Mouse (Mus musculus) limb, embryonic 12.5 days (tissue): ENCODE data around the gene Slc47a2. TPM values are rescaled to one million over a fixed set of nuclear protein-coding genes. Genes with fewer than 3 reads are reported as not detected.

Experiments
- ATAC-seq: fragments of 200-750 bp; cut with Nextera tagmentation; 2 replicates; pipeline ENCODE4 v1.8.0; 2017; ENCODE audit warnings: low read depth, moderate TSS enrichment; ENCODE audit not compliant: insufficient number of reproducible peaks, insufficient read depth, low FRiP score, low TSS enrichment
- H3K27ac ChIP-seq: fragments of 300-500 bp; sonication (generic); 2 replicates; pipeline ENCODE4 v1.5.1; 2016; ENCODE audit warnings: mild to moderate bottlenecking, moderate library complexity
- H3K27me3 ChIP-seq: fragments of 300-500 bp; sonication (generic); 2 replicates; pipeline ENCODE4 v1.6.1; 2016; ENCODE audit warnings: mild to moderate bottlenecking, moderate library complexity
- H3K36me3 ChIP-seq: fragments of 300-500 bp; sonication (generic); 2 replicates; pipeline ENCODE4 v1.6.1; 2016; ENCODE audit warnings: mild to moderate bottlenecking, moderate library complexity
- H3K4me1 ChIP-seq: fragments of 300-500 bp; sonication (generic); replicated peaks from 2 replicates; pipeline ENCODE4 v1.6.1; 2016
- H3K4me2 ChIP-seq: fragments of 300-500 bp; sonication (generic); 2 replicates; pipeline ENCODE4 v1.6.1; 2016; ENCODE audit warnings: mild to moderate bottlenecking, moderate library complexity
- H3K4me3 ChIP-seq: fragments of 300-500 bp; sonication (generic); replicated peaks from 2 replicates; pipeline ENCODE4 v1.5.1; 2016; ENCODE audit warnings: mild to moderate bottlenecking
- H3K9ac ChIP-seq: fragments of 300-500 bp; sonication (generic); replicated peaks from 2 replicates; pipeline ENCODE4 v1.6.1; 2016; ENCODE audit warnings: mild to moderate bottlenecking, moderate library complexity
- H3K9me3 ChIP-seq: fragments of 300-500 bp; sonication (generic); 2 replicates; pipeline ENCODE4 v1.6.1; 2016; ENCODE audit warnings: mild to moderate bottlenecking, moderate library complexity
- WGBS: fragments of 180-500 bp; shearing (Covaris S2); methylation state at CpG from one replicate; pipeline ENCODE4 v1.1.7; 2016; 5-methylcytosine and 5-hydroxymethylcytosine counted together
- polyA plus RNA-seq: library from polyadenylated mRNA; unstranded; fragments of >200 nt; fragmentation: Nextera tagmentation; extraction: Ambion mirVana; gene quantifications from 2 replicates; pipeline ENCODE4 v1.2.1, GENCODE M21; 2016

The Slc47a2 gene
- polyA plus RNA-seq, 1 experiment from 2014 or later, result not detected

DNA sequence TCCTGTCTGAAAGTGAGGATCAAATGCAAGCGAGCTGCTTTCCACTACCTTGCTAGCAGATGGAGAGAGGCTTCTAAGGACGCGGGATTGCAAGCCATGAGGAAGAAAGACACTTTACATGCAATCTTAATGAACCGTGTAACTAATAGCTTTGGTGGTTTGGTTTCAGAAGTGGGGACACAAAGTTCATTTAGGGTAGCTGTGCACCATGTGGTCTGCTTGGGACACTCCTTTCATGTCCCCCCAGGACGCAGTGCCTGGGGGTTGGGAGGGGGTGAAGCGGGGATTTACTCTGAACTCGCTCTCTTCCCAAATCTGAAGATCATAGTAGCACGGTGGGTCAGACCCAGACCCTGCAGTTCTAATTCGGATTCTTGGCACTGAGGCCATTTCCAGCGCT, 689 bp downstream of the Slc47a2 start:
- Histone ChIP-seq H3K4me3 (peak overlapping the region; percentile 43), H3K4me2 (peak overlapping the region; percentile 72), H3K27me3 (peaks cover 66% of the 10 kb centered on the region), H3K36me3 (no peaks in the 10 kb centered on the region), H3K27ac (no peak overlapping the region), H3K4me1 (peaks cover 6% of the 10 kb centered on the region; the same call in 1 of the 2 replicates), H3K9me3 (no peaks in the 10 kb centered on the region), H3K9ac (no peak overlapping the region)
- no peak for ATAC-seq
- 21% methylated on average over 10 of the region's 10 CpGs for WGBS

DNA sequence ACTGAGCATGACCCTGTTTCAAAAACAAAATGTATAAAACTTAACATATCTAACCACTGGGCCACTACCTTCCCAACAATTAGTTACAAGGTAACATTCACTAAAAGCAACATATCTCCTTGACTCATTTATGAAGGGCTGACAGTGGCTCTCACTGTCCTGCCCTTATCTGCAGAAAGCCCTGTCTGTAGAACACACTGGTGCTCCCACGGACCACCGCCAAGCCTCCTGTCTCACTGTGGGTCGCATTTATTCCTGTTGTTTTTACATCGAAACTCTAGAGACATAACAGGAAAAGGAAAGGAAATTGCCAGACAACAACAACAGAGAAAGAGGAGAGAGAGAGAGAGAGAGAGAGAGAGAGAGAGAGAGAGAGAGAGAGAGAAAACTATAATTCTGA, 1.4 kb downstream of the Slc47a2 start:
- no peak for ATAC-seq
- H3K9me3 ChIP-seq, result no peaks in the 10 kb centered on the region
- peaks cover 6% of the 10 kb centered on the region; the same call in 1 of the 2 replicates for H3K4me1 ChIP-seq
- peaks cover 66% of the 10 kb centered on the region for H3K27me3 ChIP-seq
- no peak overlapping the region for H3K27ac ChIP-seq
- no peaks in the 10 kb centered on the region for H3K36me3 ChIP-seq
- H3K9ac ChIP-seq, result no peak overlapping the region
- no peak overlapping the region for H3K4me2 ChIP-seq
- 79% methylated on average over 4 of the region's 4 CpGs for WGBS
- no peak overlapping the region for H3K4me3 ChIP-seq

DNA sequence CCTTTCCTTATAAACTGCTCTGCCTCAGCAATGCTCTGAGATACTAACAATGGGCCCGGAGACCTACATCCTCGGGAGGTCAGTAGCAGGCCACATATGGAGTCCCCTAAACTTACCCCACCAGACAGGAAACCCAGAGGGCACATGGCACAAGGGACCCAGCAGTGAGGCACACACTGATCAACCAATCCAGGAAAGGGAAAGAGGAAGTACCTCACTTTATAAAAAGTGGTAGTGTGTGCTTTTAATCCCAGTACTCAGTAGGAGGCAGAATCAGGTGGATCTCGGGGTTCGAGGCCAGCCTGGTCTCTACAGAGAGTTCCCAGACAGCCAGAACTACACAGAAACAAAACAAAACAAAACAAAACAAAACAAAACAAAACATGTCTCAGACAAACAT, 2.3 kb downstream of the Slc47a2 start:
- no peaks in the 10 kb centered on the region for H3K9me3 ChIP-seq
- H3K27me3 ChIP-seq, result peaks cover 58% of the 10 kb centered on the region
- no peak overlapping the region for H3K4me2 ChIP-seq
- peaks cover 6% of the 10 kb centered on the region; the same call in 1 of the 2 replicates for H3K4me1 ChIP-seq
- H3K4me3 ChIP-seq, result no peak overlapping the region
- H3K36me3 ChIP-seq, result no peaks in the 10 kb centered on the region
- ATAC-seq, result no peak
- no peak overlapping the region for H3K9ac ChIP-seq
- no peak overlapping the region for H3K27ac ChIP-seq
- whole genome bisulfite sequencing, result 71% methylated on average over 4 of the region's 4 CpGs

DNA sequence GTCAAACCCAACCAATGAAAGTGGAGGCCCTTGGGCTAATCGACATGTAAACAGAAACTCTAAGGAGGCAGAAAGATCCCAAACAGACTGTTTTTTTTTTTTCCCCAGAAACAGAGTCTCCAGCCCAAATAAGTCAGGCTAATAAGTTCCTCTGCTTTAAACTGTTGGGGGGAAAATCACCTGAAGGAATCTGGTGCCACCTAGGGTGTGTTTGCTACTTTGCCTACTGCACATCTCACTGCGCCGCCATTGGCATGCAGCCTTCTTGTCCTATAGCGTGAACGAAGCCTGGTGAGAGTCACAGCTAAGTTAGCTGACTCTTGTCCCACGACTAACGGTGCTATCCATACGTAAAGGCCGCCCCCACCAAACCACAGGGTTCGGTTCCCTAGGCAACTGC, 5.1 kb downstream of the Slc47a2 start:
- H3K4me3 ChIP-seq, result no peak overlapping the region
- H3K4me1 ChIP-seq, result peaks cover 3% of the 10 kb centered on the region; the same call in 1 of the 2 replicates
- no peaks in the 10 kb centered on the region for H3K36me3 ChIP-seq
- H3K27ac ChIP-seq, result no peak overlapping the region
- WGBS, result 81% methylated on average over 10 of the region's 10 CpGs
- no peak for ATAC-seq
- H3K4me2 ChIP-seq, result no peak overlapping the region
- peaks cover 33% of the 10 kb centered on the region for H3K27me3 ChIP-seq
- H3K9me3 ChIP-seq, result no peaks in the 10 kb centered on the region
- H3K9ac ChIP-seq, result no peak overlapping the region

DNA sequence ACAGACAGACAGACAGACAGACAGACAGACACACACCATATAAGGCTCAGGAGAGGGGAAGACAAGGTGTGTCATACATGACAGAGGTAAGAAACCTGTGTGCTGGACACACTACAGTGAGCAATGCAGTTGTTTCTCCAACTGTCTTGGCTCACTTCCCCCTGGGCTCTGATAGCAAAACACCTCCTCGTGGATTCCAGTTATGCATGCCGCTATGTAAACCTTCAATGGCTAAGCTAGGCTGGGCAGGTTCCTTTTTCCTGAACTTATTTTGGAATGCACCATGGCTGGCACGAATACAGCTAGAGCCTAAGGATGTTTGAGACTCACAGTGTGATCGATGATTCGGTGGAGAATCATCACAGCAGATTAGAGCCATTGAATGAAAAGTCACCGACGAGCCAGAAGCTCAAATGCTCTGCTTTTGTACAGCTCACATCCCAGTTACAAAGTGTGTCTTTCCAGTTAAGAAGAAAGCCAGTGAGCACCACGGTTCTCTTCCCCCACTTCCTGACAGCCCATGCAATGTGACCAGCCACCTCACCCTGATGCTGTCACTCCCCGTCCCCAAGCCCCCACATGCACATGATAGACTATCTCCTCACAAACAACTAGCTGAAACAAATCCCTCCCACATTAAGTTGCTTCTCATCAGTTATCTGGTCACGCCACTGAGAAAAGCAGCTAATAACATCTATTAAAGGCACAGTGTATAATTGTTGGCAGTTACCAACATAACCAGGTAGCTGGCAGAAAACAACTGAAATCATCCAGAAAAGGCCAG, 21.6 kb downstream of the Slc47a2 start:
- WGBS, result 77% methylated on average over 10 of the region's 10 CpGs
- H3K27me3 ChIP-seq, result peaks cover 10% of the 10 kb centered on the region
- H3K4me3 ChIP-seq, result no peak overlapping the region
- H3K27ac ChIP-seq, result no peak overlapping the region
- H3K4me1 ChIP-seq, result no peaks in the 10 kb centered on the region
- H3K36me3 ChIP-seq, result no peaks in the 10 kb centered on the region
- no peak for ATAC-seq
- H3K4me2 ChIP-seq, result no peak overlapping the region
- H3K9me3 ChIP-seq, result no peaks in the 10 kb centered on the region
- H3K9ac ChIP-seq, result no peak overlapping the region

DNA sequence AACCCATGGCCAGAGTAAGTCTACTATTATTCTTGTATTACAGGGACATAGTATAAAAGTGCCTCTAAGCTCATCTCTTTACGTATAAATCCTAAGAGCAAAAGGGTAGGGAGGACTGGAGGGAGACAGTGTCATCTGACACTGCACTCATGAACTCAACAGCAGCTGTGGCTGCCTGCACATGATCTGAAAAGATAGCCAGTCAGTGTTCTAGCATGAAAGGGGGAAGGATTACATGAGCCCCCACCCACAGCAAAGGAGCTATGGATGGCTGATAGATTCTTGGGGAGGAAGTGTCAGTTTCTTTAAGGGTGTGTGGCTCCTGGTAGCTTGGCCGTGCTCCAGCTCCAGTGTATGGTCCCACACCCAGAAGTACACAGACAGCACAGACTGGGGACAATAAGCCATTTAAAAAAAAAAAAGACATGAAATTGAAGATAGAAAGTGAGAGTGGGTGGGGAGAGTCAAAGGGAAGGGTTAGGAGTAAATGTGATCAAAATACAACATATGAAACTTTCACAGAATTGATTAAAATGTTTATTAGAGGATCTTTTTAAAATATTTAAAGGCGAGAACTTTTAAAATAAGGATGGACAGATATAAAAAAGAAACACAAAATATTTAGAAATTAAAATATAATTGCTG, 22.6 kb downstream of the Slc47a2 start:
- Histone ChIP-seq H3K27ac (no peak overlapping the region), H3K27me3 (peaks cover 10% of the 10 kb centered on the region), H3K4me3 (no peak overlapping the region), H3K9ac (no peak overlapping the region), H3K9me3 (no peaks in the 10 kb centered on the region), H3K4me2 (no peak overlapping the region), H3K4me1 (no peaks in the 10 kb centered on the region), H3K36me3 (no peaks in the 10 kb centered on the region)
- no peak for ATAC-seq
- 63% methylated on average over 3 of the region's 3 CpGs for WGBS

DNA sequence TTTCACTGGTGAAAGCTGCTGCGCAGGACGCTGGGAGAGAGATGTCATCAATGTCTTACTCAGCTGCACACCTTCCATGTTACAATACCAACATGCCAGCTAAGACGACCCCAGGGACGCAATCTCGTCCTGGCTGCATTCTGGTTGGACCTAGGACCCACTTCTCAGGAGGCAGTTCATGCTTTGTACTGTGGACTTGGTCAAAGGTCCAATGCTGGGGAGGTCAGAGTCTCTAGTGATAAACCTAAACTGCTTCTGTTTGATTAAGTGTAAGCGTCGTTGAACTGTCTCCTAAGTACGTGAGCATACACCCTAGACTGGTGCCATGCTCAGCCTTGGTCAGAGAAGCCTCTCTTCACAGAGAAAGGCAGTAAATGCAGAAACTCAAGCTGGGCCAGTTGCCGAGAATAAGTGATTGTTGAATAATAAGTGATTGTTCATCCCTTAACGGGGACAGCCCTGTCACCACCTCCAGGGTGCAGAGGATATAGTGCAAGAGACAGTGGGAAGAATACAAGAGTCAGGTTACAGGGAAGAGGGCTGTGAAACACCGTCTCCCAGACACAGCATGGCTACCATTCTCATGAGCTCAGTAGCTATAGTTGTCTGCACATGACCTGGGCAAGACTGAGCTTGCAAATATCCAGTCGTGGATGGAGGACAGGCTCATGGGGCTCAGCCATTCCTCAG, 23.3 kb downstream of the Slc47a2 start:
- H3K36me3 ChIP-seq, result no peaks in the 10 kb centered on the region
- H3K27ac ChIP-seq, result no peak overlapping the region
- H3K27me3 ChIP-seq, result peaks cover 10% of the 10 kb centered on the region
- ATAC-seq, result no peak
- WGBS, result 59% methylated on average over 12 of the region's 12 CpGs
- no peak overlapping the region for H3K9ac ChIP-seq
- no peak overlapping the region for H3K4me2 ChIP-seq
- H3K4me1 ChIP-seq, result no peaks in the 10 kb centered on the region
- no peaks in the 10 kb centered on the region for H3K9me3 ChIP-seq
- no peak overlapping the region for H3K4me3 ChIP-seq

DNA sequence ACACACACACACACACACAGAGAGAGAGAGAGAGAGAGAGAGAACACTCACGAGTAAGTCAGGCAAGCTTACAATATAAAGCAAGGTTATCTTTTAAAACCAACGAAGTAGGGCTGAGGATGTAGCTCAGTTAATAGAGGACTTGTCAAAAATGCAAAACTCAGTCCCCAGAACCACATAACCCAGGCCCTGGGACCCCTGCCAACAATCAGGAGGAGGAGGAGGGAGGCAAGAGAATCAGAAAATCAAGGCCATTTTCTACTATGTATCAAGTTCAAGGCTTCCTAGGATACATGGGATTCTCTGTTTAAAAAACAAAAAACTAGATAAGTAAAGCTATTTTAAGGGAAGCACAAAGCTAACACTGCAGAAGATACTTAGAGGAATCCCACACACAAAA, 25.8 kb downstream of the Slc47a2 start:
- Histone ChIP-seq H3K9me3 (no peaks in the 10 kb centered on the region), H3K27me3 (peaks cover 10% of the 10 kb centered on the region), H3K4me2 (no peak overlapping the region)

DNA sequence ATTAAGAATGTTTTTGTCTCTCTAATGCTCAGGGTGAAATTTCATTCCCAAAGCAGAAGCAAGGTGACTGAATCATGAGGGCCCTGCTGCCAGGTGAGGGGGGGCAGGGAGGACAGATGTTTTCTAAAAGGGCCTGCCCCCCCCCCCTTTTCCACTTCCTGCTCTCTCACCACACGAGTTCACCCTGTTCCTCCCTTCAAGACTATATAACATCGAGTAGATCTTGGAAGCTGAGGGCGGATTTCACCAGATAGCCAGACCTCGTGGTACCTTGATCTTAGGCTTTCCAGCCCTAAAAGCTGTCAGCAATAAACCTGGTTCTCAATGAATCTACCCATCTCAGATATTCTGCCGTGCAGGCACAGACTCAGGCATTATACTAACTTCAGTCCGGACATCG, 32.3 kb downstream of the Slc47a2 start:
- Histone ChIP-seq H3K4me2 (no peak overlapping the region), H3K27ac (no peak overlapping the region), H3K9ac (no peak overlapping the region), H3K27me3 (no peaks in the 10 kb centered on the region), H3K4me3 (no peak overlapping the region), H3K4me1 (peaks cover 9% of the 10 kb centered on the region), H3K9me3 (0 out of 2 replicates have a peak, but pooled peaks cover 6% of the 10 kb centered on the region), H3K36me3 (no peaks in the 10 kb centered on the region)
- no peak for ATAC-seq
- WGBS, result 67% methylated on average over 7 of the region's 7 CpGs

More for the DNA sequence above, 25.8 kb downstream of the Slc47a2 start:
- Histone ChIP-seq H3K9ac (no peak overlapping the region), H3K27ac (no peak overlapping the region), H3K4me3 (no peak overlapping the region), H3K4me1 (no peaks in the 10 kb centered on the region), H3K36me3 (no peaks in the 10 kb centered on the region)
- ATAC-seq, result no peak
- 64% methylated on average over 2 of the region's 2 CpGs for WGBS

DNA sequence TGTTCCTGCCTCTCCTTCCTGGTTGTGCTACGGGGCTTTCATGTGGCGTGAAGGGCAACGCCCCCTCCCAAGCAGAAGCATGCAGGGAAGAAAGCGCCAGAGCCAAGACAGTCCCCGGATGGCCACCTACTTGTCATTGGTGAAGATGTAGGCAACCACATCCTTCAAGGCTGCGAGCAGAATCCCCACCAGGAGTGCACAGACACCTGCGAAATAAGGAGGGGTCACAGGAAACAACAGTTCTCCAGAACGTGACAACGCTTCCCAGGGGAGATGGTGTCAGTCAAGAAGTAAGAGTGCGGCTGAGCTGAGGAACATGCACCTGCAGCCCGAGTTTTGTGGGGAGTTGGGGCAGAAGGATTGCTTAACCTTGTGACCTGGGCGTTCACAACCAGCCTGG, 32.8 kb downstream of the Slc47a2 start:
- 59% methylated on average over 12 of the region's 12 CpGs for WGBS
- H3K4me3 ChIP-seq, result no peak overlapping the region
- ATAC-seq, result no peak

DNA sequence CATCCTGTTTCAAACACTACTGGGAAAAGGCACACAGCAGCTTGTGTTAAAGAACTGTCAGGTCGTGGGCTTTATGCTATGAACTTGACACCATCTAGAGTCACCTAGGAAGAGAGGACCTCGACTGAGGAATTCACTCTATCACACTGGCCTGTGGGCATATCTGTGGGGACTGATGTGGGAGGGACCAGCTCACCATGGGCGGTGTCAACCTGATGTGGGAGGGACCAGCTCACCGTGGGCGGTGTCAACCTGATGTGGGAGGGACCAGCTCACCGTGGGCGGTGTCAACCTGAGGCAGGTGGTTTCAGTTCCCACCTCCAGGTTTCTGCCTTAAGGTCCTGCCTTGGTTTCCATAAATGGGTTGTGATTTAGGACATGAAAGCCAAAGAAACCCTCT, 34.9 kb downstream of the Slc47a2 start:
- no peak overlapping the region for H3K4me2 ChIP-seq
- 0 out of 2 replicates have a peak, but pooled peaks cover 10% of the 10 kb centered on the region for H3K9me3 ChIP-seq
- H3K4me1 ChIP-seq, result peaks cover 9% of the 10 kb centered on the region
- WGBS, result 43% methylated on average over 7 of the region's 7 CpGs
- H3K36me3 ChIP-seq, result no peaks in the 10 kb centered on the region
- no peak overlapping the region for H3K9ac ChIP-seq
- H3K27ac ChIP-seq, result no peak overlapping the region
- no peaks in the 10 kb centered on the region for H3K27me3 ChIP-seq
- no peak overlapping the region for H3K4me3 ChIP-seq
- no peak for ATAC-seq

More for the DNA sequence above, 32.8 kb downstream of the Slc47a2 start:
- peaks cover 9% of the 10 kb centered on the region for H3K4me1 ChIP-seq
- H3K9me3 ChIP-seq, result 0 out of 2 replicates have a peak, but pooled peaks cover 10% of the 10 kb centered on the region
- H3K27me3 ChIP-seq, result no peaks in the 10 kb centered on the region
- no peak overlapping the region for H3K27ac ChIP-seq
- no peak overlapping the region for H3K9ac ChIP-seq
- H3K4me2 ChIP-seq, result no peak overlapping the region
- no peaks in the 10 kb centered on the region for H3K36me3 ChIP-seq
